Mouse (Mus musculus): ENCODE data around the gene Hoxc4.
A peak's percentile ranks its signal among the peaks of the same experiment; 100 is the strongest.

Gene Hoxc4

GRCm38 (mm10) chr15:103083598-103083997, 64.9 kb downstream of the Hoxc4 start:
- DNase-seq (ENCODE audit: low spot score in 2 of 2) = no peak

GRCm38 (mm10) chr15:103084944-103085343, 66.2 kb downstream of the Hoxc4 start:
- DNase-seq (ENCODE audit: low spot score in 2 of 2) = no peak

- peak in 1 of 2 experiments; percentile 5 for DNase-seq (ENCODE audit: low spot score in 2 of 2)
Observed at GRCm38 (mm10) chr15:103085831-103086671, 67.3 kb downstream of the Hoxc4 start.

All from heart, adult 9 months (tissue).